Mouse (Mus musculus): ENCODE measurements around the gene Arhgef38.

The Arhgef38 gene

DNA sequence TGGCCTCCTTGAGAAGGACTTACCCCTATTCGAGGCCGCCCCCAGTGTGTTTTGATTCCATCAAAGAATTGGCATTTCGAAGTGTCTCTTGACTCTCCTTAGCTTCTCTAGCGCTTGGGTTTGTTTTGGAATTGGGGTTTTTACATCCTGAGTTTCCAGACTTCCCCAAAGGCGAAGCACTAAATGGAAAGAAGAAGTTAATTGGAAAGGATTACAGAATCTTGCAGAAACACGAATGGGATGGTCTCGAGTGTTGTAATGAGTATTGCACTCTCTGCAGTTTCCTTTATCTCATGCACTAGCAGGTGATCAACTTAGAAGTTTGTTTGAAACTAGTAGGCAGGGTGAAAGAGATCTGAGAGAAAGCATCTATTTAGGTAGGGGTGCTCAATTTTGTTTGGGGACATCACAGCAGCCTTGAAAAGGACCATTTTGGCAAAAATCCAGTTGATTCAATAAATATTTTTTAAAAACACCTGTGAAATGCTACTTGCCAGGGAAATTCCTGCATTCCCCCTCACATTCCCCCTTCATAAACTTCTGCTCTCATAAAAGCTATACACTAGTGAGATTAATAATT lies 142.4 kb downstream of the Arhgef38 start:
- DNase-seq (ENCODE audit: low spot score in 2 of 2) = no peak

DNA sequence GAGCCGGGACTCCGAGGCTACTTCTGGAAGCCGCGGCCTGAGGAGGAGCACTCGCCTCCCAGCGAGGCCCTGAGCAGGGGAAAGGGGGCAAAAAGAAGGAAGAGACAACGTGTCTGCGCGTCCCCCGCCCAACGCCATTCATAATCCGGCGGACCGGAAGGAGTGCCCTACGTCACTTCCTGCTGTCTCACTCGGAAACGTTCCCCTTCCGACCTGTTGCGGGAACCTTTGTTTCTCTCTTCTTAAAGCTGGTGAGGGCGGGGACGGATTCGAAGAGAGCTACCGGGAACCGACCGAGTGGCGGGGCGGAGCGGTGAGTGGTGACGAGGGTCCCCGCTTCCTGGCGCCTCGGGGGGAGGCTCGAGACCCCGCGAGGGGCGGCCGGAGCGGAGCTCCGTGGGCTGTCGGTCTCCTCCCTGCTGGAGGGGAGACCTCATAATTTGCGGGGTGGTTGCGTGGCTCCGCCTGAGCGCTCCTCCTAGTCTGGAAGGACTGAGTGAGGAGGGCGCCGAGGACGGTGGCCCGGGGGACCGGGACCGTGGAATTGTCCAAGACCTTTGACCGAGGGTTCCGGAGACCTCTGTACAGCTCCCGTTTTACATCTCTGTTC lies 143.0 kb downstream of the Arhgef38 start, which contains the start of the genes Ints12 and Gstcd:
Ints12 (plus strand) TSS at position 177 of the 610 bp plus-strand sequence.
Gstcd (minus strand) TSS at position 370 of the 610 bp plus-strand sequence.
- peak; percentile 94 to 96 for DNase-seq (ENCODE audit: low spot score in 2 of 2)

GRCm38 (mm10) chr3:133091121-133091663 lies 143.6 kb downstream of the Arhgef38 start:
- peak; percentile 72 to 73 for DNase-seq (ENCODE audit: low spot score in 2 of 2)

DNA sequence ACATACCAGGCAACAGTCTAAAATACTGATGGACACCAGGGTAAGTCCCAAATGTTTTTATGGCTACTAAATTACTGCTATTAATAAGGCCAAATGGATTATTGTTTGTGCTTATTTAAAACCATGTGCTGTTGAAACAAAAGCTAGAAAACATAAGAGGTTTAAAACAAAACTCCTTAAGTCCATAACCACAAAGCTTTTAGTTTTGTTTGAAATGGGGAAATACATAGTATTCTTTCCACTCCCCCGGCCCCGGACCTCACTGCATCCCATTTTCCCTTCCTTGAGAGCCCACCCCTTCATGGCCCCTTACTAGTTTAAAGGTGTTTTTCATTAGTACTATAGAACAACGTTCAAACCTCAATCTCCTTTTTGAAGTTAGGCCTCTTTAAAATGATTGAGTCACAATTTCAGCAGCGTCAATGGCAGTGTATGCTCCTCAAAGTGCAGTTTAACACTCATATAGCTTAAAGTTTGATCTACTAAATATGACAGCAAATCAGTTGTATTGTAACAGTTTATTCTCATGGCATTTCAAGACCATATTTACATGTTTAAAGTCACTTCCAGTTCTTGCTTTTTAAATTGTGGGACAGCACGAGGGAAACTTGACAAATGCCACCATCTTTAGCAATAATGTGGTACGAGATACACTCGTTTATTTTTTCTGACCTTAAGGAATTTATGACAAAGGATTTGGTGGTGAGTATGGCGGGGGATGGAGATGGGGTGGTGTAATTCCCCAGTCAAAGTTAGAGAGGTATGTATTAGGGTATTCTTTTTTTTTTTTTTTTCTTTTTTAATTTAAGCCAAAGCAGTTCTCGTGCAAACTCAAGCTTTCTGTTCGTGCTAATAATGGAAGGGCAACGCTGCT lies 144.3 kb downstream of the Arhgef38 start:
- DNase-seq (ENCODE audit: low spot score in 2 of 2) = no peak

GRCm38 (mm10) chr3:133085858-133086257 lies 148.9 kb downstream of the Arhgef38 start:
- no peak for DNase-seq (ENCODE audit: low spot score in 2 of 2)

DNA sequence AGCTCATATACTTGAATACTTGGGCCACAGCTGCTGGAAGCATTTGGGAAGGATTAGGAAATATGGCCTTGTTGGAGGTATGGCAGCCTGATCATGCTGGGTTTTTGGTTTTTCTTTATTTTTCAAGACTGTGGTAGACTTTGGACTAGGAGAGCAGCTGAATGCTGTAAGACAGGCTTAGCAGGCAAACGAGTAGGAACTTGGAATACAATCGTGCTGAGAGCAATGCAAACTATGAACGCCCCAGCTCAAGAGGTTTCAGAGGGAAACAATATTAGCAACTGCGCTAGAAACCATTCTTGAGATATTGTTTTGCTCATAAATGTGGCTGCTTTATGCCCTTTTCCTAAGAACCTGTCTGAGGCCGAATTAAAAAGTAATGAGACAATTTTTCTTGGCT lies 152.0 kb downstream of the Arhgef38 start:
- no peak for DNase-seq (ENCODE audit: low spot score in 2 of 2)

GRCm38 (mm10) chr3:133075560-133075959 lies 159.2 kb downstream of the Arhgef38 start:
- no peak for DNase-seq (ENCODE audit: low spot score in 2 of 2)
